Mouse (Mus musculus): ENCODE data around the gene Atp7a. TPM values are rescaled to one million over a fixed set of nuclear protein-coding genes. Genes with fewer than 3 reads are reported as not detected.

Gene Atp7a
- polyA plus RNA-seq, 1 experiment from 2014 or later, result 23.5 TPM

DNA sequence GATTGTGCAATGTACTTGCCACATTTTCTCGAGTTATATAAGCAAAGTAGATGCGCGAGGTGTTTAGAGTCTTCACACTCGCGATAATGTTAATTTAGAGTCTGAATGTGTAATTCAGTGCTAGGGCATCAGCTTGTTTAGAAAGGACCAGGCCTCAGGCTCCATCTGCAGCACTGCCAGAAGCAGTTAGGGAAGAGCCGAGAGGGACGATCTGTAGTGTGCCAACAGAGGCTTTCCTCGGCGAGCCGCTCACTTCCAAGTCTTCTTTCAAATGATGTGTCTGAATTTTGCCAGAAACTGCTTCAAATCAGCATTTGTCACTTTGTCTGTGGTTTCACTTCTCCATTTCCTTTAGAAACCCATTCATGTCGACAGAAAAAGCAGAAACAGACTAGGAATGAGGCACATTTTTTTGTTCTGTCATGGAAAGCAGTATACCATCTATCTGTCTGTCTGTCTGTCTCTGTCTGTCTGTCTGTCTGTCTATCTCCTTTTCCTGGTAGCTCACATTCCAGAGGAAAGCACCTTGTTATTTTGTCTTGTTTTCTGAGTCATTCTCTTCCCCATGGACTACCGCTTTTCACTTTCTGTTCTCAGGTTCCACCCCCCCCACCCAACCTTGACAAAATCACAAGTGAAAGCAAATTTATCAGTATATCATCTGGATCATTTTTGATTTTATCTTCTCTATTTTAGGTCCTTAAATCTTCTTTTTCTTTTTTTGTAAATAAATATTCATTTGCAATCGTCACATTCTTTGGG is 112.4 kb downstream of the Atp7a start:
- no peak overlapping the region for H3K9ac ChIP-seq
- H3K27ac ChIP-seq, result no peak overlapping the region
- no peaks in the 10 kb centered on the region for H3K36me3 ChIP-seq
- ATAC-seq (ENCODE audit: insufficient number of reproducible peaks, insufficient read depth, low FRiP score, low TSS enrichment, low read depth), result no peak
- no peaks in the 10 kb centered on the region for H3K4me1 ChIP-seq
- no peak overlapping the region for H3K4me2 ChIP-seq
- no peak overlapping the region for H3K4me3 ChIP-seq
- WGBS, result 80% methylated on average over 13 of the region's 13 CpGs
- 0 out of 2 replicates have a peak, but pooled peaks cover 8% of the 10 kb centered on the region for H3K27me3 ChIP-seq
- no peaks in the 10 kb centered on the region for H3K9me3 ChIP-seq

GRCm38 (mm10) chrX:106142936-106143335 is 115.9 kb downstream of the Atp7a start, which contains the start of gene Tlr13:
Tlr13 (plus strand) TSS chrX:106143204.
- Histone ChIP-seq H3K36me3 (no peaks in the 10 kb centered on the region), H3K27ac (no peak within 1 kb of the TSS), H3K4me3 (no peak within 1 kb of the TSS), H3K27me3 (no peaks in the 10 kb centered on the region), H3K4me2 (no peak within 1 kb of the TSS), H3K9me3 (no peaks in the 10 kb centered on the region), H3K4me1 (no peaks in the 10 kb centered on the region), H3K9ac (no peak within 1 kb of the TSS)
- 87% methylated on average over 6 of the region's 6 CpGs for WGBS
- no peak for ATAC-seq (ENCODE audit: insufficient number of reproducible peaks, insufficient read depth, low FRiP score, low TSS enrichment, low read depth)

GRCm38 (mm10) chrX:106148185-106148584 is 121.1 kb downstream of the Atp7a start:
- Histone ChIP-seq H3K4me1 (no peaks in the 10 kb centered on the region), H3K4me2 (no peak overlapping the region), H3K9ac (no peak overlapping the region), H3K4me3 (no peak overlapping the region), H3K27me3 (peaks cover 7% of the 10 kb centered on the region; the same call in 1 of the 2 replicates), H3K27ac (no peak overlapping the region), H3K36me3 (no peaks in the 10 kb centered on the region), H3K9me3 (no peaks in the 10 kb centered on the region)
- ATAC-seq (ENCODE audit: insufficient number of reproducible peaks, insufficient read depth, low FRiP score, low TSS enrichment, low read depth), result no peak
- 78% methylated on average over 1 of the region's 1 CpGs for WGBS

- H3K4me3 ChIP-seq, result no peak overlapping the region
- ATAC-seq (ENCODE audit: insufficient number of reproducible peaks, insufficient read depth, low FRiP score, low TSS enrichment, low read depth), result no peak
- no peaks in the 10 kb centered on the region for H3K4me1 ChIP-seq
- H3K9me3 ChIP-seq, result no peaks in the 10 kb centered on the region
- no peaks in the 10 kb centered on the region for H3K36me3 ChIP-seq
- H3K9ac ChIP-seq, result no peak overlapping the region
- WGBS, result 65% methylated on average over 3 of the region's 3 CpGs
- peaks cover 7% of the 10 kb centered on the region; the same call in 1 of the 2 replicates for H3K27me3 ChIP-seq
- no peak overlapping the region for H3K27ac ChIP-seq
- no peak overlapping the region for H3K4me2 ChIP-seq
Observed at GRCm38 (mm10) chrX:106149460-106149859, 122.4 kb downstream of the Atp7a start.

GRCm38 (mm10) chrX:106154180-106154586 is 127.1 kb downstream of the Atp7a start:
- Histone ChIP-seq H3K4me1 (no peaks in the 10 kb centered on the region), H3K36me3 (no peaks in the 10 kb centered on the region), H3K4me2 (no peak overlapping the region), H3K4me3 (no peak overlapping the region), H3K27ac (no peak overlapping the region), H3K9me3 (no peaks in the 10 kb centered on the region), H3K27me3 (peaks cover 11% of the 10 kb centered on the region; the same call in 1 of the 2 replicates), H3K9ac (no peak overlapping the region)
- ATAC-seq (ENCODE audit: insufficient number of reproducible peaks, insufficient read depth, low FRiP score, low TSS enrichment, low read depth), result no peak

- H3K9me3 ChIP-seq, result no peaks in the 10 kb centered on the region
- H3K27ac ChIP-seq, result no peak overlapping the region
- ATAC-seq (ENCODE audit: insufficient number of reproducible peaks, insufficient read depth, low FRiP score, low TSS enrichment, low read depth), result no peak
- 76% methylated on average over 4 of the region's 4 CpGs for WGBS
- no peak overlapping the region for H3K9ac ChIP-seq
- peaks cover 14% of the 10 kb centered on the region; the same call in 1 of the 2 replicates for H3K27me3 ChIP-seq
- no peaks in the 10 kb centered on the region for H3K36me3 ChIP-seq
- no peak overlapping the region for H3K4me3 ChIP-seq
- H3K4me1 ChIP-seq, result no peaks in the 10 kb centered on the region
- no peak overlapping the region for H3K4me2 ChIP-seq
Observed at GRCm38 (mm10) chrX:106155892-106156291, 128.8 kb downstream of the Atp7a start.

DNA sequence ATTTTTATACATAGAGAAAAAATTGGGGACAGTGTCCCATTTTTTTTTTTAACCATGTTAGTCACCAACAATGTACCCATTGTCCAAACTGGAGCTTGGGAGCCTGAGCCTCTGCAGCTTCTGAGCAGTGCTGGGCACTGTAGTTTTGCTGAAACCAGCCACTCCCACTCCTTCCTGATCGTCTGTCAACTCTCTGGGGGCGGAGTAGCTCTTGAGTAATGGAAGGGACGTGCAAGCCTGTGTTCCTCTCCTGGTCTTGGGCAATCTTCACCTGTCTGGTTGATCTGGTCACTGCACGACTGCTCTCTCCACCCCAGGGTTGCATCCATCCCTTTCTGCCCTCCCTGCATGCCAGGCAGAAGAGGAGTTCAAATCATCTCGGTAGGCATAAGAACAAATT is 136.9 kb downstream of the Atp7a start:
- Histone ChIP-seq H3K27ac (no peak overlapping the region), H3K4me3 (no peak overlapping the region), H3K9ac (no peak overlapping the region), H3K27me3 (peaks cover 5% of the 10 kb centered on the region; the same call in 1 of the 2 replicates), H3K4me2 (no peak overlapping the region), H3K4me1 (no peaks in the 10 kb centered on the region), H3K9me3 (no peaks in the 10 kb centered on the region), H3K36me3 (no peaks in the 10 kb centered on the region)
- ATAC-seq (ENCODE audit: insufficient number of reproducible peaks, insufficient read depth, low FRiP score, low TSS enrichment, low read depth), result no peak
- WGBS, result 58% methylated on average over 5 of the region's 5 CpGs

GRCm38 (mm10) chrX:106164555-106164954 is 137.5 kb downstream of the Atp7a start:
- no peaks in the 10 kb centered on the region for H3K9me3 ChIP-seq
- H3K27me3 ChIP-seq, result peaks cover 2% of the 10 kb centered on the region; the same call in 1 of the 2 replicates
- ATAC-seq (ENCODE audit: insufficient number of reproducible peaks, insufficient read depth, low FRiP score, low TSS enrichment, low read depth), result no peak
- no peak overlapping the region for H3K4me2 ChIP-seq
- H3K9ac ChIP-seq, result no peak overlapping the region
- no peak overlapping the region for H3K4me3 ChIP-seq
- H3K27ac ChIP-seq, result no peak overlapping the region
- 67% methylated on average over 5 of the region's 5 CpGs for WGBS
- H3K4me1 ChIP-seq, result no peaks in the 10 kb centered on the region
- no peaks in the 10 kb centered on the region for H3K36me3 ChIP-seq

DNA sequence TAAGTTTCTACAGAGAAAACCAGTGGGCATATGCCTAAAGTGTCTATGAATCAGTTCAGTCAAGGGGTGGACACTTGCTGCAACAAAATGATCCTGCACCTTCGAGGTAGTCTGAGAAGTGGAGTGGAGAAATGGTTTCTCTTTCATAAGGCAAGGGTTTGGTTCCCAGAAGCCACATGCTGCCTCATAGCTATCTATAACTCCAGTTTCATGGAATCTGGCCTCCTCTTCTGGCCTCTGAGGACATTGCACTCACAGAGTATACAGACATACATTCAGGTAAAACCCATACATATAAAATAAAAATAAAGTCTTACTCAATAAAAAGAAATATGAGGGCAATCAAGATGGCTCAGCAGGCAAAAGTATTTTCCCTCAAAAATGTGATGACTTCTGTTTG is 138.0 kb downstream of the Atp7a start:
- H3K9ac ChIP-seq, result no peak overlapping the region
- H3K27ac ChIP-seq, result no peak overlapping the region
- no peaks in the 10 kb centered on the region for H3K9me3 ChIP-seq
- ATAC-seq (ENCODE audit: insufficient number of reproducible peaks, insufficient read depth, low FRiP score, low TSS enrichment, low read depth), result no peak
- H3K27me3 ChIP-seq, result no peaks in the 10 kb centered on the region
- H3K4me3 ChIP-seq, result no peak overlapping the region
- H3K36me3 ChIP-seq, result no peaks in the 10 kb centered on the region
- H3K4me1 ChIP-seq, result no peaks in the 10 kb centered on the region
- no peak overlapping the region for H3K4me2 ChIP-seq
- 71% methylated on average over 1 of the region's 1 CpGs for WGBS

- Histone ChIP-seq H3K4me1 (no peaks in the 10 kb centered on the region), H3K9me3 (no peaks in the 10 kb centered on the region), H3K4me2 (peak overlapping the region; percentile 49), H3K27ac (no peak overlapping the region), H3K9ac (peak overlapping the region; percentile 49; the same call in 1 of the 2 replicates), H3K27me3 (no peaks in the 10 kb centered on the region), H3K4me3 (peak overlapping the region; percentile 29), H3K36me3 (no peaks in the 10 kb centered on the region)
- WGBS, result 34% methylated on average over 18 of the region's 18 CpGs
- 0 out of 2 replicates have a peak, but pooled peaks have one; percentile 37 for ATAC-seq (ENCODE audit: insufficient number of reproducible peaks, insufficient read depth, low FRiP score, low TSS enrichment, low read depth)
Observed at GRCm38 (mm10) chrX:106171106-106171852, 144.2 kb downstream of the Atp7a start.

DNA sequence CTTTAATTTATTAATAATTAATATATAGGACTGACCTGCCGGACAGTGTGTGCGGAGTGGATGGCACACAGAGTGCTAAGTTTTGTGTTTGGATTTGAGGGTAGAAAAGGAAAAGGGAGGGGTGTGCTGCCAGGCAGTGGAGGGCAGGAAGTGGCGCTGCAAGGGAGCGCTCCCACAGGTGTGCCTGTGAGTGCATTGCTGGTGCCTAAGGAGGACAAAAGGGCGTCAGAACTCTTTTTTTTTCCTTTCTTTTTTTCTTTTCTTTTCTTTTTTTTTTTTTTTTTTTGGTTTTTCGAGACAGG is 144.7 kb downstream of the Atp7a start:
- Histone ChIP-seq H3K9ac (no peak overlapping the region), H3K4me2 (peak overlapping the region; percentile 49), H3K27ac (no peak overlapping the region), H3K36me3 (no peaks in the 10 kb centered on the region), H3K9me3 (no peaks in the 10 kb centered on the region), H3K4me1 (no peaks in the 10 kb centered on the region), H3K27me3 (no peaks in the 10 kb centered on the region), H3K4me3 (peak overlapping the region; percentile 29; the same call in 1 of the 2 replicates)
- WGBS, result 67% methylated on average over 6 of the region's 6 CpGs
- no peak for ATAC-seq (ENCODE audit: insufficient number of reproducible peaks, insufficient read depth, low FRiP score, low TSS enrichment, low read depth)

Data from embryonic facial prominence, embryonic 13.5 days (tissue).